Mouse (Mus musculus): ENCODE data around the gene Frat1. TPM values are rescaled to one million over a fixed set of nuclear protein-coding genes. Genes with fewer than 3 reads are reported as not detected.

The Frat1 gene
- polyA plus RNA-seq, 1 experiment from 2014 or later, result 7.0 TPM

GRCm38 (mm10) chr19:41816915-41817314, 12.9 kb upstream of the Frat1 start:
- Histone ChIP-seq H3K36me3 (no peaks in the 10 kb centered on the region), H3K27me3 (no peaks in the 10 kb centered on the region), H3K9me3 (replicated peaks) (no peaks in the 10 kb centered on the region), H3K4me3 (replicated peaks) (no peak overlapping the region), H3K4me1 (peaks cover 15% of the 10 kb centered on the region; the same call in 1 of the 2 replicates), H3K9ac (no peak overlapping the region), H3K4me2 (replicated peaks) (0 out of 2 replicates have a peak overlapping the region, but pooled peaks have one; percentile 8), H3K27ac (replicated peaks) (peak overlapping the region; percentile 71)
- peak; percentile 71; the same call in 1 of the 2 replicates for ATAC-seq (ENCODE audit: insufficient number of reproducible peaks, low FRiP score, low TSS enrichment, low read depth)
- WGBS, result 37% methylated on average over 5 of the region's 5 CpGs

- H3K9ac ChIP-seq, result no peak overlapping the region
Observed at GRCm38 (mm10) chr19:41817325-41817724, 12.4 kb upstream of the Frat1 start.

GRCm38 (mm10) chr19:41818749-41819148, 11.0 kb upstream of the Frat1 start:
- H3K9me3 ChIP-seq (replicated peaks), result no peaks in the 10 kb centered on the region
- H3K4me2 ChIP-seq (replicated peaks), result no peak overlapping the region
- no peak for ATAC-seq (ENCODE audit: insufficient number of reproducible peaks, low FRiP score, low TSS enrichment, low read depth)
- H3K4me1 ChIP-seq, result peaks cover 15% of the 10 kb centered on the region; the same call in 1 of the 2 replicates
- H3K36me3 ChIP-seq, result no peaks in the 10 kb centered on the region
- H3K27me3 ChIP-seq, result no peaks in the 10 kb centered on the region
- H3K4me3 ChIP-seq (replicated peaks), result no peak overlapping the region
- H3K9ac ChIP-seq, result no peak overlapping the region
- no peak overlapping the region for H3K27ac ChIP-seq (replicated peaks)
- 81% methylated on average over 4 of the region's 4 CpGs for WGBS

More at GRCm38 (mm10) chr19:41817325-41817724, 12.4 kb upstream of the Frat1 start:
- H3K9me3 ChIP-seq (replicated peaks), result no peaks in the 10 kb centered on the region
- H3K27me3 ChIP-seq, result no peaks in the 10 kb centered on the region
- peaks cover 15% of the 10 kb centered on the region; the same call in 1 of the 2 replicates for H3K4me1 ChIP-seq
- H3K4me3 ChIP-seq (replicated peaks), result no peak overlapping the region
- peak overlapping the region; percentile 71 for H3K27ac ChIP-seq (replicated peaks)
- no peaks in the 10 kb centered on the region for H3K36me3 ChIP-seq
- ATAC-seq (ENCODE audit: insufficient number of reproducible peaks, low FRiP score, low TSS enrichment, low read depth), result peak; percentile 70; the same call in 1 of the 2 replicates
- WGBS, result 38% methylated on average over 10 of the region's 10 CpGs
- H3K4me2 ChIP-seq (replicated peaks), result 0 out of 2 replicates have a peak overlapping the region, but pooled peaks have one; percentile 8

GRCm38 (mm10) chr19:41821436-41821835, 8.3 kb upstream of the Frat1 start:
- no peak overlapping the region for H3K9ac ChIP-seq
- H3K27me3 ChIP-seq, result no peaks in the 10 kb centered on the region
- peaks cover 13% of the 10 kb centered on the region; the same call in 1 of the 2 replicates for H3K4me1 ChIP-seq
- H3K4me3 ChIP-seq (replicated peaks), result no peak overlapping the region
- ATAC-seq (ENCODE audit: insufficient number of reproducible peaks, low FRiP score, low TSS enrichment, low read depth), result no peak
- WGBS, result 13% methylated on average over 5 of the region's 5 CpGs
- no peak overlapping the region for H3K27ac ChIP-seq (replicated peaks)
- H3K4me2 ChIP-seq (replicated peaks), result no peak overlapping the region
- no peaks in the 10 kb centered on the region for H3K9me3 ChIP-seq (replicated peaks)
- no peaks in the 10 kb centered on the region for H3K36me3 ChIP-seq

- WGBS, result 87% methylated on average over 1 of the region's 1 CpGs
- H3K36me3 ChIP-seq, result no peaks in the 10 kb centered on the region
- 0 out of 2 replicates have a peak, but pooled peaks cover 1% of the 10 kb centered on the region for H3K4me1 ChIP-seq
- no peaks in the 10 kb centered on the region for H3K27me3 ChIP-seq
- no peaks in the 10 kb centered on the region for H3K9me3 ChIP-seq (replicated peaks)
- H3K9ac ChIP-seq, result no peak overlapping the region
- no peak overlapping the region for H3K4me2 ChIP-seq (replicated peaks)
- ATAC-seq (ENCODE audit: insufficient number of reproducible peaks, low FRiP score, low TSS enrichment, low read depth), result no peak
- no peak overlapping the region for H3K4me3 ChIP-seq (replicated peaks)
- no peak overlapping the region for H3K27ac ChIP-seq (replicated peaks)
Observed at GRCm38 (mm10) chr19:41822589-41822988, 7.2 kb upstream of the Frat1 start.

GRCm38 (mm10) chr19:41824950-41825349, 4.8 kb upstream of the Frat1 start:
- H3K27ac ChIP-seq (replicated peaks), result no peak overlapping the region
- no peaks in the 10 kb centered on the region for H3K36me3 ChIP-seq
- no peaks in the 10 kb centered on the region for H3K9me3 ChIP-seq (replicated peaks)
- 78% methylated on average over 5 of the region's 5 CpGs for WGBS
- H3K4me2 ChIP-seq (replicated peaks), result no peak overlapping the region
- H3K9ac ChIP-seq, result no peak overlapping the region
- ATAC-seq (ENCODE audit: insufficient number of reproducible peaks, low FRiP score, low TSS enrichment, low read depth), result no peak
- H3K4me1 ChIP-seq, result 0 out of 2 replicates have a peak, but pooled peaks cover 3% of the 10 kb centered on the region
- no peaks in the 10 kb centered on the region for H3K27me3 ChIP-seq
- H3K4me3 ChIP-seq (replicated peaks), result no peak overlapping the region

- Histone ChIP-seq H3K36me3 (no peaks in the 10 kb centered on the region), H3K27me3 (0 out of 2 replicates have a peak, but pooled peaks cover 6% of the 10 kb centered on the region), H3K27ac (replicated peaks) (no peak overlapping the region), H3K4me1 (peaks cover 16% of the 10 kb centered on the region), H3K9me3 (replicated peaks) (no peaks in the 10 kb centered on the region), H3K4me3 (replicated peaks) (no peak overlapping the region), H3K4me2 (replicated peaks) (no peak overlapping the region), H3K9ac (no peak overlapping the region)
- ATAC-seq (ENCODE audit: insufficient number of reproducible peaks, low FRiP score, low TSS enrichment, low read depth), result no peak
- WGBS, result 75% methylated on average over 3 of the region's 3 CpGs
Observed at GRCm38 (mm10) chr19:41826529-41826928, 3.2 kb upstream of the Frat1 start.

GRCm38 (mm10) chr19:41828941-41829340, 829 bp upstream of the Frat1 start:
- Histone ChIP-seq H3K4me3 (replicated peaks) (peak overlapping the region; percentile 69; the same call in 1 of the 2 replicates), H3K4me2 (replicated peaks) (peak overlapping the region; percentile 97), H3K27me3 (peaks cover 20% of the 10 kb centered on the region; the same call in 1 of the 2 replicates), H3K9me3 (replicated peaks) (no peaks in the 10 kb centered on the region), H3K27ac (replicated peaks) (no peak overlapping the region), H3K4me1 (peaks cover 26% of the 10 kb centered on the region), H3K36me3 (no peaks in the 10 kb centered on the region), H3K9ac (no peak overlapping the region)
- 65% methylated on average over 3 of the region's 3 CpGs for WGBS
- ATAC-seq (ENCODE audit: insufficient number of reproducible peaks, low FRiP score, low TSS enrichment, low read depth), result no peak

- under 1% methylated on average over 111 of the region's 112 CpGs for WGBS
- H3K4me3 ChIP-seq (replicated peaks), result peak overlapping the region; percentile 69
- H3K9me3 ChIP-seq (replicated peaks), result no peaks in the 10 kb centered on the region
- peak overlapping the region; percentile 97 for H3K4me2 ChIP-seq (replicated peaks)
- peak overlapping the region; percentile 26 for H3K9ac ChIP-seq
- peaks cover 20% of the 10 kb centered on the region; the same call in 1 of the 2 replicates for H3K27me3 ChIP-seq
- H3K36me3 ChIP-seq, result no peaks in the 10 kb centered on the region
- H3K27ac ChIP-seq (replicated peaks), result peak overlapping the region; percentile 66
- H3K4me1 ChIP-seq, result peaks cover 26% of the 10 kb centered on the region
- ATAC-seq (ENCODE audit: insufficient number of reproducible peaks, low FRiP score, low TSS enrichment, low read depth), result peak; percentile 55
Observed at GRCm38 (mm10) chr19:41830106-41831031, 599 bp downstream of the Frat1 start.

- peaks cover 20% of the 10 kb centered on the region; the same call in 1 of the 2 replicates for H3K27me3 ChIP-seq
- H3K9ac ChIP-seq, result peak overlapping the region; percentile 26; the same call in 1 of the 2 replicates
- peaks cover 30% of the 10 kb centered on the region for H3K4me1 ChIP-seq
- WGBS, result 2% methylated on average over 19 of the region's 19 CpGs
- H3K27ac ChIP-seq (replicated peaks), result no peak overlapping the region
- no peaks in the 10 kb centered on the region for H3K9me3 ChIP-seq (replicated peaks)
- ATAC-seq (ENCODE audit: insufficient number of reproducible peaks, low FRiP score, low TSS enrichment, low read depth), result no peak
- peak overlapping the region; percentile 69 for H3K4me3 ChIP-seq (replicated peaks)
- peak overlapping the region; percentile 97 for H3K4me2 ChIP-seq (replicated peaks)
- no peaks in the 10 kb centered on the region for H3K36me3 ChIP-seq
Observed at GRCm38 (mm10) chr19:41831101-41831570, 1.4 kb downstream of the Frat1 start.

GRCm38 (mm10) chr19:41831718-41832391, 2.1 kb downstream of the Frat1 start:
- no peak overlapping the region for H3K9ac ChIP-seq
- H3K4me3 ChIP-seq (replicated peaks), result peak overlapping the region; percentile 69

More at GRCm38 (mm10) chr19:41831718-41832391, 2.1 kb downstream of the Frat1 start:
- H3K27ac ChIP-seq (replicated peaks), result no peak overlapping the region
- H3K4me1 ChIP-seq, result peaks cover 30% of the 10 kb centered on the region
- no peaks in the 10 kb centered on the region for H3K36me3 ChIP-seq
- H3K27me3 ChIP-seq, result peaks cover 20% of the 10 kb centered on the region; the same call in 1 of the 2 replicates
- ATAC-seq (ENCODE audit: insufficient number of reproducible peaks, low FRiP score, low TSS enrichment, low read depth), result no peak
- 11% methylated on average over 14 of the region's 14 CpGs for WGBS
- peak overlapping the region; percentile 97 for H3K4me2 ChIP-seq (replicated peaks)
- H3K9me3 ChIP-seq (replicated peaks), result no peaks in the 10 kb centered on the region

Data from embryonic facial prominence, embryonic 15.5 days (tissue).